Mouse (Mus musculus): ENCODE results near the gene Skap1. TPM values are rescaled to one million over a fixed set of nuclear protein-coding genes. Genes with fewer than 3 reads are reported as not detected.

The Skap1 gene
- total and polyA plus RNA-seq, 3 experiments, result not detected

DNA sequence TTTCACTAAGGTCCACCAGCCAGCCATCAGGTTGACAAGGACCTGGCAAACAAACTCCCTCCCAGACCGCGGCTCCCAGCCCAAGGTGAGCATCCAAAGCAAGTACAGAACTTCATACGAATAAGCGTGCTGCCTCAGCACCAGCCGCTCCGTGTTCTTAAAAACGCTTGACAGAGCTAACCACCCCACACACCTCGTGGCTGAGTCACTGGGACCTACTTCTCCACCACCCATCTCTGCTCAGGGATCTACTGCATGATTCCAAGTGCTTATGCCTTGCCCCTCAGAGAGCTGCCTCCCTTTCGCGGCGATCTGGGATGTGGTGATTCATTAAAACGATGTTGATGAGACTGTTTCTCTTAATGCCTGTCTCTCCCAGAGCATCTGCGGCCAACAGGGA, 213.6 kb downstream of the Skap1 start:
- Histone ChIP-seq H3K36me3 (ENCODE audit: control insufficient read depth in 1 of 2, insufficient read depth in 2 of 2, low read length in 2 of 2) (no peaks in the 10 kb centered on the region; a peak in 1 of 4 replicates), H3K4me3 (ENCODE audit: control insufficient read depth in 1 of 2, insufficient read depth in 1 of 2, low read depth in 2 of 2, low read length in 2 of 2) (no peak overlapping the region), H3K9ac (ENCODE audit: control insufficient read depth, low read depth, low read length, poor library complexity, severe bottlenecking) (no peak overlapping the region), H3K79me2 (ENCODE audit: control insufficient read depth, insufficient read depth, low read length, poor library complexity) (no peaks in the 10 kb centered on the region), H3K4me1 (ENCODE audit: control insufficient read depth in 1 of 2, insufficient read depth in 2 of 2, low read length in 2 of 2) (0 out of 4 replicates have a peak, but pooled peaks cover 0 to 3% of the 10 kb centered on the region in 2 experiments), H3K9me3 (replicated peaks; ENCODE audit: insufficient read depth, low read length) (no peaks in the 10 kb centered on the region), H3K27me3 (ENCODE audit: control insufficient read depth in 1 of 2, insufficient read depth in 2 of 2, low read length in 2 of 2) (peaks cover 6 to 7% of the 10 kb centered on the region in 2 experiments), H3K27ac (ENCODE audit: control insufficient read depth, low read depth, low read length) (no peak overlapping the region)
- TF ChIP-seq HCFC1 (IDR thresholded peaks at IDR 0.05; ENCODE audit: low read depth, low read length) (no peak), UBTF (IDR thresholded peaks at IDR 0.05; ENCODE audit: borderline replicate concordance, insufficient read depth, low read depth, low read length) (no peak), EP300 (IDR thresholded peaks at IDR 0.05; ENCODE audit: low read depth in 1 of 2, low read length in 2 of 2) (no peak), JUND (IDR thresholded peaks at IDR 0.05; ENCODE audit: low read depth, low read length) (no peak), ZKSCAN1 (IDR thresholded peaks at IDR 0.05; ENCODE audit: low read depth, low read length) (no peak), ZC3H11A (IDR thresholded peaks at IDR 0.05; ENCODE audit: low read depth, low read length) (no peak)
- DNase-seq (ENCODE audit: low read depth, low spot score), result no peak

DNA sequence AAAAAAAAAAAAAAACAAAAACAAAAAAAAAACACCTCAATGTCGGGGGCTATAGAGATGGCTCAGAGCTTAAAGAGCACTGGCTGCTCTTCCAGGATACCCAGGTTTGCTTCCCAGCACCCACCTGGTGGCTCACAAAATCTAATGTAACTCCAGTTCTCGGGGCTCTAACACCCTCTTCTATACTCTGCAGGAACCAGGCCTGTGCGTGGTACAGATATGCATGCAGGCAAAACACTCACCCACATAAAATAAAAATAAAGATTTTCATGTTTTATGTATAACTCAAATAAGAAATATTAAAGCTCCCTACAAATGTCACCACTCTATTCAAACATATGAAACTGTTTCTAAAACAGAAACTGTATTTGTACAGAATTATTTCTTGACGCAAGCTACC, 214.6 kb downstream of the Skap1 start:
- no peak overlapping the region for H3K9ac ChIP-seq (ENCODE audit: control insufficient read depth, low read depth, low read length, poor library complexity, severe bottlenecking)
- H3K27ac ChIP-seq (ENCODE audit: control insufficient read depth, low read depth, low read length), result no peak overlapping the region
- H3K4me1 ChIP-seq (ENCODE audit: control insufficient read depth in 1 of 2, insufficient read depth in 2 of 2, low read length in 2 of 2), result 0 out of 4 replicates have a peak, but pooled peaks cover 0 to 3% of the 10 kb centered on the region in 2 experiments
- H3K27me3 ChIP-seq (ENCODE audit: control insufficient read depth in 1 of 2, insufficient read depth in 2 of 2, low read length in 2 of 2), result peaks cover 8 to 9% of the 10 kb centered on the region in 2 experiments; a peak in 3 of 4 replicates
- H3K4me3 ChIP-seq (ENCODE audit: control insufficient read depth in 1 of 2, insufficient read depth in 1 of 2, low read depth in 2 of 2, low read length in 2 of 2), result no peak overlapping the region
- no peaks in the 10 kb centered on the region for H3K9me3 ChIP-seq (replicated peaks; ENCODE audit: insufficient read depth, low read length)
- TF ChIP-seq SMC3 (IDR thresholded peaks at IDR 0.05; ENCODE audit: low read depth, low read length) (no peak), POLR2AphosphoS5 (IDR thresholded peaks at IDR 0.05; ENCODE audit: borderline replicate concordance, low read depth, low read length) (no peak), MYC (IDR thresholded peaks at IDR 0.05; ENCODE audit: low read depth, low read length) (no peak), CHD2 (IDR thresholded peaks at IDR 0.05; ENCODE audit: low read length) (no peak), EP300 (IDR thresholded peaks at IDR 0.05; ENCODE audit: low read depth in 1 of 2, low read length in 2 of 2) (no peak), NRF1 (IDR thresholded peaks at IDR 0.05; ENCODE audit: insufficient read depth, low read depth, low read length, poor library complexity, severe bottlenecking) (no peak), TBP (IDR thresholded peaks at IDR 0.05; ENCODE audit: low read depth, low read length) (no peak), RCOR1 (IDR thresholded peaks at IDR 0.05; ENCODE audit: low read depth, low read length) (no peak)
- H3K36me3 ChIP-seq (ENCODE audit: control insufficient read depth in 1 of 2, insufficient read depth in 2 of 2, low read length in 2 of 2), result no peaks in the 10 kb centered on the region; a peak in 1 of 4 replicates
- no peaks in the 10 kb centered on the region for H3K79me2 ChIP-seq (ENCODE audit: control insufficient read depth, insufficient read depth, low read length, poor library complexity)
- DNase-seq (ENCODE audit: low read depth, low spot score), result no peak

DNA sequence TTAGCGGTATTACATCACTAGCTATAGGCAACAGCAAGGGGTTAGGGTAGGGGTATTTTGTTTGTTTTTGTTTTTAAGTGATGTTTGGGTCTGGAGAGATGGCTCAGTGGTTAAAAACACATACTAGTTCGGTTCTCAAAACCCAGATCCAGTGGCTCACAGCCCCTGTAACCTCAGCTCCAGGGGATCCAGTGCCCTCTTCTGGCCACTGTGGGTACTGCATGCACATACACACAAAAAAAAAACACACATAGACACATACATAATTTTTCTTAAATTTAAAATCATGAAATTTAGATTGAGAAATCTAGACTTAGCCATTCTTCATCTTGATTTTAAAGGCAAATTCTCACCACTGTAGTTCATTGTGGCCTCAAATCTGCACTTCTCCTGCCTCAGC, 221.0 kb downstream of the Skap1 start:
- peak; percentile 54 for DNase-seq (ENCODE audit: low read depth, low spot score)
- Histone ChIP-seq H3K27ac (ENCODE audit: control insufficient read depth, low read depth, low read length) (no peak overlapping the region), H3K9me3 (replicated peaks; ENCODE audit: insufficient read depth, low read length) (no peaks in the 10 kb centered on the region), H3K79me2 (ENCODE audit: control insufficient read depth, insufficient read depth, low read length, poor library complexity) (no peaks in the 10 kb centered on the region), H3K4me3 (ENCODE audit: control insufficient read depth in 1 of 2, insufficient read depth in 1 of 2, low read depth in 2 of 2, low read length in 2 of 2) (no peak overlapping the region), H3K4me1 (ENCODE audit: control insufficient read depth in 1 of 2, insufficient read depth in 2 of 2, low read length in 2 of 2) (no peaks in the 10 kb centered on the region), H3K27me3 (ENCODE audit: control insufficient read depth in 1 of 2, insufficient read depth in 2 of 2, low read length in 2 of 2) (peaks cover 24 to 31% of the 10 kb centered on the region in 2 experiments), H3K9ac (ENCODE audit: control insufficient read depth, low read depth, low read length, poor library complexity, severe bottlenecking) (no peak overlapping the region), H3K36me3 (ENCODE audit: control insufficient read depth in 1 of 2, insufficient read depth in 2 of 2, low read length in 2 of 2) (no peaks in the 10 kb centered on the region)
- TF ChIP-seq MEF2A (IDR thresholded peaks at IDR 0.05; ENCODE audit: extremely low read depth, insufficient replicate concordance, low read depth, low read length, poor library complexity, severe bottlenecking), result no peak
- TF ChIP-seq SMC3 (IDR thresholded peaks at IDR 0.05; ENCODE audit: low read depth, low read length), result peak; percentile 56
- no peak for TF ChIP-seq EP300 (IDR thresholded peaks at IDR 0.05; ENCODE audit: low read depth in 1 of 2, low read length in 2 of 2)
- peak; percentile 45 for TF ChIP-seq RAD21 (IDR thresholded peaks at IDR 0.05; ENCODE audit: low read depth, low read length)
- no peak for TF ChIP-seq RCOR1 (IDR thresholded peaks at IDR 0.05; ENCODE audit: low read depth, low read length)
- peak; percentile 64 to 81 (median 81) for TF ChIP-seq CTCF (IDR thresholded peaks at IDR 0.05 in 2 of 3, conservative IDR thresholded peaks at IDR 0.05 in 1 of 3; ENCODE audit: control insufficient read depth in 1 of 3, insufficient read depth in 1 of 3, low read depth in 2 of 3, low read length in 3 of 3, poor library complexity in 1 of 3, severe bottlenecking in 1 of 3)
- TF ChIP-seq CHD1 (IDR thresholded peaks at IDR 0.05; ENCODE audit: low read depth, low read length), result no peak
- no peak for TF ChIP-seq MXI1 (IDR thresholded peaks at IDR 0.05; ENCODE audit: low read depth, low read length)
- TF ChIP-seq ZKSCAN1 (IDR thresholded peaks at IDR 0.05; ENCODE audit: low read depth, low read length), result peak; percentile 58; the same call in 1 of the 2 replicates
- no peak for TF ChIP-seq UBTF (IDR thresholded peaks at IDR 0.05; ENCODE audit: borderline replicate concordance, insufficient read depth, low read depth, low read length)
- TF ChIP-seq MYB (IDR thresholded peaks at IDR 0.05; ENCODE audit: low read depth, low read length), result no peak
- TF ChIP-seq NRF1 (IDR thresholded peaks at IDR 0.05; ENCODE audit: insufficient read depth, low read depth, low read length, poor library complexity, severe bottlenecking), result no peak
- TF ChIP-seq HCFC1 (IDR thresholded peaks at IDR 0.05; ENCODE audit: low read depth, low read length), result no peak
- TF ChIP-seq MYC (IDR thresholded peaks at IDR 0.05; ENCODE audit: low read depth, low read length), result no peak
- peak; percentile 98 for TF ChIP-seq ZNF384 (IDR thresholded peaks at IDR 0.05; ENCODE audit: low read depth, low read length)
- no peak for TF ChIP-seq TBP (IDR thresholded peaks at IDR 0.05; ENCODE audit: low read depth, low read length)
